8 mouse cellular contexts compared by ENCODE assay signal in the genomic region with DNA sequence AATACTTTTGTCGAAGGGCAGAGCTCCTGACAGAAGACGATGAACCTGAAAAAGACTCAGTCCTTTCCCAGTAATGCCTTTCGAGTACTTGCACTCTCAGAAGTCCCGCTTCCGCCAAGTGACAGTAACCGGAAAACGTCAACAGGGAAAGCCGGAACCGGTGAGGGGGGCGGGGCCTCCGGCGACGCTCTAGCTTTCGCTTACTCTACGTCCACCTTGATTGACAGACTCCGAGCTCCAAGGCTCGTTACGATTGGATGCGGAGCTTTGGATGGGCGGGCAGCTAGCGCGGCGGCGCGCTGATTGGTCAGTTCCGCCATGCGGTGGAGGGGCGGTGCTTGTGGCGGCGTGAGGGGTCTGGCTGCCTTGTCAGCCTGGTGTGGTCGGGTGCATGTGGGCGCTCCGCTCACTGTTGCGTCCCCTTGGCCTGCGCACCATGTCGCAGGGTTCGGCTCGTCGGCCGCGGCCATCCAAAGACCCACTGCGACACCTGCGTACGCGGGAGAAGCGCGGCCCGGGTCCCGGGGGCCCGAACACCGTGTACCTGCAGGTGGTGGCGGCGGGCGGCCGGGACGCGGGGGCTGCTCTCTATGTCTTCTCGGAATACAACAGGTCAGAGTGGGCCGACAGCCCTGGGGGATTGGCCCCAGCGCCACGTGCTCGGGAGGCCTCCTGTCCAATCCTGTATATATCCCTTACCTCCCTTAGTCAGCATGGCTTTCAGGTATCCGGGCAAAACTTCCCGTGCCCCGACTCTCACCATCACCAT. TPM values are rescaled to one million over a fixed set of nuclear protein-coding genes. Genes with fewer than 3 reads are reported as not detected.
DNase-seq lines count a peak whose midpoint lies in the region; ATAC-seq and TF ChIP-seq lines count a peak whose summit lies in the region.

A gene (plus strand): TSS at position 319 of the 769 bp plus-strand sequence.

- peaks cover 9% of the 10 kb centered on the region; the same call in 1 of the 2 replicates for H3K36me3 ChIP-seq in hindbrain, postnatal 0 days (ENCODE audit: insufficient read depth, low read length)

- H3K9me3 ChIP-seq in hindbrain, postnatal 0 days (ENCODE audit: low read length): no peaks in the 10 kb centered on the region

- peak within 1 kb of the TSS; percentile 89 for H3K27ac ChIP-seq in gastrocnemius, adult 2 months
- peak within 1 kb of the TSS; percentile 45; the same call in 1 of the 2 replicates for H3K27ac ChIP-seq in hindbrain, postnatal 0 days
- peak within 1 kb of the TSS; percentile 77 for H3K27ac ChIP-seq in left cerebral cortex, adult 2 months

- intact Hi-C loops in gastrocnemius, adult 2 months (cut with DNase I): no loop called here
- intact Hi-C loops in left cerebral cortex, adult 2 months (cut with DNase I): loop anchor here (10.0 kb wide), 1 partner anchor 904 kb away; a partner anchor contains a TSS

- 1% methylated on average over 65 of the region's 65 CpGs for WGBS in hindbrain, postnatal 0 days

- ATAC-seq in common myeloid progenitor, adult 5-6 weeks (replicated peaks; ENCODE audit: low read depth, poor library complexity, severe bottlenecking): peak; percentile 99
- peak; percentile 100 for ATAC-seq in hindbrain, postnatal 0 days
- ATAC-seq in megakaryocyte, adult 5-6 weeks (ENCODE audit: poor library complexity, severe bottlenecking): peak; percentile 99

- peak within 1 kb of the TSS; percentile 92 for H3K4me3 ChIP-seq in gastrocnemius, adult 2 months
- H3K4me3 ChIP-seq in hindbrain, postnatal 0 days (ENCODE audit: low read length): peak within 1 kb of the TSS; percentile 97
- H3K4me3 ChIP-seq in left cerebral cortex, adult 2 months: peak within 1 kb of the TSS; percentile 84

- no peak for TF ChIP-seq CTCF in gastrocnemius, adult 2 months (IDR thresholded peaks at IDR 0.05)
- TF ChIP-seq CTCF in hindbrain, postnatal 0 days (IDR thresholded peaks at IDR 0.05; ENCODE audit: low read depth): no peak
- TF ChIP-seq CTCF in left cerebral cortex, adult 2 months (IDR thresholded peaks at IDR 0.05): no peak

- peak within 1 kb of the TSS; percentile 75 for H3K9ac ChIP-seq in hindbrain, postnatal 0 days (replicated peaks; ENCODE audit: low read length)

- H3K27me3 ChIP-seq in hindbrain, postnatal 0 days (ENCODE audit: insufficient read depth, low read length): no peaks in the 10 kb centered on the region

- peaks cover 13% of the 10 kb centered on the region for H3K4me1 ChIP-seq in hindbrain, postnatal 0 days (ENCODE audit: insufficient read depth, low read length)

- peak within 1 kb of the TSS; percentile 94 for H3K4me2 ChIP-seq in hindbrain, postnatal 0 days (ENCODE audit: low read depth, low read length)

- DNase-seq in ZHBTc4 (ENCODE audit: low read depth, low spot score): peak; percentile 99
- DNase-seq in gastrocnemius, adult 2 months: peak; percentile 97
- peak; percentile 99 for DNase-seq in hindbrain, postnatal 0 days (ENCODE audit: low spot score)
- peak; percentile 96 to 97 for DNase-seq in left cerebral cortex, adult 2 months (ENCODE audit: extremely low spot score in 1 of 2, low spot score in 2 of 2)
- DNase-seq in right cerebral cortex, adult 2 months (ENCODE audit: low spot score in 2 of 2): peak; percentile 98
- DNase-seq in urinary bladder, postnatal 14 days (ENCODE audit: low spot score): peak; percentile 96

RNA-seq across cellular contexts. Expression of the gene that starts here (rescaled TPM):
- 42.6 and 44.3 TPM in 2 replicates for total RNA-seq in common myeloid progenitor, adult 5-6 weeks (2017)
- total RNA-seq in gastrocnemius, adult 2 months (2021): 10 to 100 TPM; 19.7 to 19.8 TPM
- 36.5 and 39.4 TPM in 2 replicates for total RNA-seq in hindbrain, postnatal 0 days (2014; rRNA removed)
- polyA plus RNA-seq in hindbrain, postnatal 0 days (2015; fragmentation: Nextera tagmentation; extraction: Ambion mirVana): 22.5 and 23.9 TPM in 2 replicates
- total RNA-seq in left cerebral cortex, adult 2 months (2021): 10 to 100 TPM; 27.1 to 29.0 TPM
- total RNA-seq in megakaryocyte, adult 5-6 weeks (2015): 6.4 and 7.0 TPM in 2 replicates
- 12.9 and 17.4 TPM in 2 replicates for total RNA-seq in megakaryocyte, adult 5-6 weeks (2017)

Comparison
In these comparisons a context has a peak if more than half of its experiments do, and no peak if none do; other contexts are left out.
1. Peak in every context shown above with its lines: DNase-seq, ATAC-seq, H3K4me3 ChIP-seq and H3K27ac ChIP-seq.